Mouse (Mus musculus): Measurements from ENCODE around the gene Hpcal4.

GRCm38 (mm10) chr4:123229166-123229565 lies 46.1 kb downstream of the Hpcal4 start:
- no peak for TF ChIP-seq CTCF (IDR thresholded peaks at IDR 0.05; ENCODE audit: low read depth, low read length)
- TF ChIP-seq GATA1 (IDR thresholded peaks at IDR 0.05; ENCODE audit: borderline replicate concordance, low read length), result no peak
- TF ChIP-seq POLR2AphosphoS5 (IDR thresholded peaks at IDR 0.05; ENCODE audit: insufficient replicate concordance, low read depth, low read length), result no peak
- no peak for TF ChIP-seq TAL1 (conservative IDR thresholded peaks at IDR 0.05; ENCODE audit: low read depth, low read length)
- TF ChIP-seq GATA2 (IDR thresholded peaks at IDR 0.05; ENCODE audit: borderline replicate concordance, low read depth, low read length), result no peak
